Mouse (Mus musculus) small intestine, adult 2 months (tissue): ENCODE measurements around the gene Trim2.

ENCODE experiments used
- CTCF ChIP-seq: fragments of 200-500 bp; IDR thresholded peaks from 2 replicates; pipeline ENCODE4 v1.5.1; 2012; ENCODE audit warnings: low read depth, mild to moderate bottlenecking, control low read depth, inconsistent platforms, low read length, moderate library complexity, mixed read lengths; ENCODE audit not compliant: insufficient replicate concordance, insufficient read length; ENCODE audit errors: extremely low read depth
- POLR2A ChIP-seq: fragments of 200-500 bp; IDR thresholded peaks from 2 replicates; pipeline ENCODE4 v1.6.1; 2012; ENCODE audit warnings: low read depth, mild to moderate bottlenecking, control low read depth, inconsistent platforms, low read length, moderate library complexity

- TF ChIP-seq POLR2A (no peak), CTCF (no peak)
These were observed 107.2 kb downstream of the Trim2 start for GRCm38 (mm10) chr3:84199516-84199915.
